Mouse (Mus musculus): ENCODE results near the gene Incenp.

GRCm38 (mm10) chr19:9878186-9878835 is 21.0 kb downstream of the Incenp start:
- TF ChIP-seq USF1 (IDR thresholded peaks at IDR 0.05; ENCODE audit: low read depth) (no peak), CTCF (IDR thresholded peaks at IDR 0.05; ENCODE audit: control insufficient read depth, insufficient read depth, insufficient read length) (no peak), CEBPB (IDR thresholded peaks at IDR 0.05; ENCODE audit: low read depth) (no peak), MAX (IDR thresholded peaks at IDR 0.05) (no peak)
